Mouse (Mus musculus): ENCODE data around the gene Lrrc15.

The Lrrc15 gene

DNA sequence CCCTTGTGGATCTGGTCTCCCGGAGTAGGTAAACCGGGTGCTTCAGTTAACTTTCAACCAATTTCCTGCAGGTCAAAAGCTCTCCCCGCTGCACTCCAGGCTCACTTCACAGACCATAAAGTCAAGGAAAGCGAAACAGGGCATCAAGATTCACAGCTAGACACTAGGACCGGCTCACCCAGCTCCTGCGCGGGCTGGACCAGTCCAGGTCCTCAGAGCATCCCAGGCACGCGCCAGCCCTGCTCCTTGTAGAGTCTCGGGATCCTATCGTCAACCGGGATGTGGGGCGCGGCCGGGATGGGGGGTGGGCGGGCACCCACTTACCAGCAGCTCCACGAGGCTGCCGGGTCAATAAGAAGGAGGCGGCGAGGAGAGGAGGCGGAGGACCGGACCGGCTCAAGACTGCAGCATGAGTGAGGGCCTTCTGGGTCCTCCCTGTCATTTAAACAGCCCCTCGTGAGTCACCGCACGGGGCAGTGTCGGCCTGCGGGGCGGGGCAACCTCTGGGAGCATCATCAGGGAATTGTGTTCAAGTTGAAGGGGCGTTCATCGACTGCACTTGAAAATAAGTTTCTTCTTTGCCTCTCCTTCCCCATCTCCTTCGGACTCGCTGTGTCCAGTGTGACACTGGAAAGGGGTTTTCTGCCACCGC is at the start of gene Lrrc15:
Gene Lrrc15 (minus strand): TSS at position 413 of the 652 bp plus-strand sequence.
- DNase-seq (ENCODE audit: low spot score in 2 of 2) = no peak

DNA sequence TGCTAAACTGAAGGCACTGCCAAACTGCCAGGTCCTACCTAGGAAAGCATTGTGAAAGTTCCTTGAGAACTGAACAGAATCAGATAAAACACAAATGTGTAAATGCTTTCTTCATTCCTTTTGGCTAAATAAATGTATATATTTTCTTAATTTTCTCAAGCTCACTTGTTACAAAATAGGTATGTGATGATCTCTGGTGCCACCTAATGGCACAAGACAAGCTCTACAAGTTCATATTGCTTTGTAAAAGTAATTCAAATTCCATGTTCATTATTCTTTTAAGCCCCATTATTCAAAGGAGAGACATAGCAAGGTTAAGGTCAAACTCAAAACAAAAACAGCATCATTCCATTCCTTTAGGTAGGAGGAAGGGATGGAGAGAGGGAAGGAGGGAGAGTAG is 31.2 kb upstream of the Lrrc15 start:
- no peak for DNase-seq (ENCODE audit: low spot score in 2 of 2)

DNA sequence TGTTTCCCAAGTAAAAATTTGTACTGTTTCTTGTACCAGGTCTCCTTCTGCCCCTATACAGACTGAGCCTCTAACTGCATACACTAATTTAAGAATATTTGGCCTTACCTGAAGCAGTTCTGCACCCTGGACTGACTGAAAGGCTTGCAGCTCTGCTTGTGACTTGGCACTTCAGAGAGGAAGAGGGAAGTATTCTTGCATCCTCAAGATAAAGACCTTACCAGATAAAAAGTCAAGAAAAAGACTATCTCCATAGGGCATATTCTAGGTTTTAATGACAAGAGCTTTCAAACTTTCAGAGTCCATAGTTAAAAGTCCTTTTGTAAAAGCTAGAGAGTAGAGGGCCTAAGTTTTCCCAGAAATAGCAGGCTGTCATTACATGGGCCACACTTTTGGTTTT is 27.6 kb upstream of the Lrrc15 start, which contains the start of gene Gp5:
Gene Gp5 (minus strand): TSS at position 133 of the 400 bp plus-strand sequence.
- DNase-seq (ENCODE audit: low spot score in 2 of 2) = no peak

DNA sequence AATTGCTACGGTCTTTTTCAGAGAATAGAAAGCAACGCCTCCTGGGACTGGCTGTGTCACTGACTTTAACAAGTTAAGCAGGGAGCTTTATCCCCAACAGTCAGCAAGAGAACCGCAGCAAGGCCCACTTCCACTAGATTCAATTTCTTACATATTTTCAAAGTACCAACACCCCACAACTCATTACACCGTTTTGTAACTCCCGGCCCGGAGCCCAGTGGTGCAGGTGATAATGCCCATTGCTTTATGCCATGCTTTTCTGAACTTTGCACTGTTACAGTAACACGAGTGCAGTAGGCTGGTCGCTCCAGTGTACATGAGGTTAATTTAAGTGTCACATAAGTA is 27.1 kb upstream of the Lrrc15 start:
- DNase-seq (ENCODE audit: low spot score in 2 of 2) = no peak

DNA sequence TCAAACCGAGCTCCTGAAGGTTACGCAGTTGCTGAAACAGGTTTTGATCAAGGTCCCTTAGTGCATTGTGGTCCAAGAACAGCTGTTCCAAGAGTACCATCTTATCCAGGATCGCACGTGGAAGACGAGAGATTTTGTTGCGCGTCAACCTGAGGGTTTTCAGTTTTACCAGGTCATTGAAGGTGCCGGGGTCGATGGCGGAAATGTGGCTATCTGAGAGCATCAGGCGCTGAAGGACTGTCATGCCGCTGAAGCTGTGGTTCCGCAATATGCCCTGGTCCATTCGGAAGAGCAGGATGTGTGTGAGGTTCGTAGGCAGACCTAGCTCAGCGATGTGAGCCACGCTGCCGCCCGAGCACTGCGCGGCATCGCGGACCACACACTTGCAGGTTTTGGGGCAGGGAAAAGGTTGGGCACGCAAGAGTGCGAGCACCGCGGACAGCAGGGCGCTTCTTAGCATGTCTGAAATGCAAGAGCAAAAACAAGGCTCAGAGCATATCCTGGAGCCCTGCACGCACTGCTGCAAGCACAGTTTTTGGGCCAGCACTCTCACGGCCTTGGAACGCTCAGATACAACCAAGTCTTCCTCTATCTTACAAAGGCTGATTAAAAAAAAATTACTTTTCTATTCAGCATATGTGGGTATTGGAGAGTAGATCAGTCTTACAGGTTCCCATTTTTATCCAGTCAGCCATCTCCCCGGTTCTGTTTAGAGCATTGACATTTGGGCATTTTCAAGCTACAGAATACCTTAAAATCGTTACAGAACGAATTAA is 26.5 kb upstream of the Lrrc15 start:
- DNase-seq (ENCODE audit: low spot score in 2 of 2) = no peak

DNA sequence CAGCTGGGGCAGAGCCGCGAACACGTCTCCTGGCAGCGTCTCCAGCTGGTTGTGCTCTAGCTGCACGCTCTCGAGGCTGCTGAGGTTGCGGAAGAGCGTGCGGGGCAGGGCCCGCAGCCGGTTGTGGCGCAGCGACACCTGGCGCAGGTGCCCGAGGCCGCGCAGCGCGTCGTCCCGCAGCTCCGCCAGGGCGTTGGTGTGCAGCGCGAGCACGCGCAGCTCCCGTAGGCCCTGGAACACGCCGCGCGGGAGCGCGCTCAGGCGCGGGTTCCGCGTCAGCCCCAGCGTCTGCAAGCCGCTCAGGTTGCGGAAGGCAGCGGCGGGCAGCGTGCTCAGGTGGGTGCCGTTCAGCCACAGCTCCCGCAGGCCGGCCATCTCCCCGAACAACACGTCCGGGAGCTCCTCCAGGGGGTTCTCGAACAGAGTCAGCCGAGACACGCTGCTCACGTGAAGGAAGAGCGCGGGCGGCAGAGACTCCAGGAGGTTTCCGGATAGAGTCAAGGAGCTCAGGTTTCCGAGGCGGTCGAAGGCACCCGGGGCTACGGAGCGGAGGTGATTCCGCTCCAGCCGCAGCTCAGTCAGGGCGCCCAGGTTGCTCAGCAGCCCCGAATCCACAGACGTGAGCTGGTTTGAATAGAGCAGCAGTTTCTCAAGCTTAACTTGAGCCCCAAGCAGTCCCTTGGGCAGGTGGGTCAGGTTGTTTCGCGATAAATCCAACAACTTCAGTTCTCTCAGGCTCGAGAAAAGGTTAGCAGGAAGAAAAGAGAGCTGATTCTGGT is 25.7 kb upstream of the Lrrc15 start:
- DNase-seq (ENCODE audit: low spot score in 2 of 2) = peak in 1 of 2 experiments; percentile 7

DNA sequence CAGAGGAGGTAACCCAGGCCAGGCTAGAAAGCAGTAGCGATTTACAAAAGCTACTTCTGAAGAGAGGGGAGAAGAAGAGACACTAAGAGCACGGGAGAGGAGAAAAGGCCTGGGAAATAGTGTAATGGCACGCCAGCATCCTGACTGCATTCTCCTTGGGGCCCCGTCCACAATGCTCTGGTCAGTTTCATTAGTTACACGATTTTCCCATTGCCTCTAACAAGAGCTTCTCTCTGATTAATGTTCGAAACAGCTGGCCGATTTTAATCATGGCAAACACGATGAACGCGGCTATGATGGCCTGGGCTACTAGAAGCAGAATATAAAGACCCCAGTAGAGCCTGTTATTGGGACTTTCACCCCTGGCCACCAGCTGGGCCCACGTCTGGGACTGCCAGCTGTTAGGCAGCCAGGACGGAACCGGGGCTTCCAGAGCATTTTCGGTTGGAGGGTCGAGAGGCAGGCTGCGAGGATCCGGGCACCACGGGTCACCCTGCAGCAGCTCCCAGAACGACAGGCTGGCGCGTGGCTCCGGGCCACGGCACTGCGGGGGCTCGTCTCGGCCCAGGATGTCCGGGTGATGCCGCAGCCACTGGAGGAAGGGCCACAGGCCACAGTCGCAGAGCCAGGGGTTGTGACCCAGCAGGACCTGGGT is 25.0 kb upstream of the Lrrc15 start:
- DNase-seq (ENCODE audit: low spot score in 2 of 2) = no peak

DNA sequence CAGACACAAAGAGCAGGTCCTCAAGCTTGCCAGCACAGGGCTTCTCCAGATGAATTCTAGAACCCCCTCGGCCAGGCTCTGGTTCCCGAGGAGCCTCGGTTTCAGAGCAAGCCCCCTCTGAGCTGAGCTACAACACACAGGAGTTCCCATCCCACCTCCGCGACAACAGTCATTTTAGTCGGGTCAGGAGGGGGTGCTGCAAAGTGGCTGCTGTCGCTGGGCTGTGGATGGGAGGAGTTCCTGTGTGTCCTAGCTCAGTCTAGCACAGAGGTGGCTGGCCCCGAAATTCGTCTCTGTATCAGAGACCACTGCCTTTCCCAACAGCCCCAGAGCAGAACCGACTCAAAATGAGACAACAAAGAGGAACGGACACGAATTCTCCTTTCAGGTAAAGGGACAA is 24.2 kb upstream of the Lrrc15 start:
- DNase-seq (ENCODE audit: low spot score in 2 of 2) = no peak

DNA sequence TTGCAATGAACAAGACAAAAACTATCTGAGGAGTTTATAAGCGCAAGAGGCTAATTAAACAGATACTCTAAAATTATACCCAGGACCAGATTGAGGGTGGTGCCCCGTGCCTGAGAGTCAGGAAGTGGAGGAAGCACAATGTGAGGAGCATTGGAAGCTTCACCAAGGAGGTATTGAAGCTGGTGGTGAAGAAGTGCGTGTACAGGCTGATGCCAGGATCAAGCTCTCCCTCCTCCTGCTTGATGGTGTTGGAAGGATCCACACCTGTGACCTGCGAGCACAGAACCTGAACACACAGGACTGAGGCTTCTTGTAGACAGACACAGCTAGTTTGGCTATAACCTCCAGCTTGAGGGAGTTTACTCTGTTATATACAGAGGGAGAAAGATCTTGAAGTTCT is 23.0 kb upstream of the Lrrc15 start:
- DNase-seq (ENCODE audit: low spot score in 2 of 2) = no peak

DNA sequence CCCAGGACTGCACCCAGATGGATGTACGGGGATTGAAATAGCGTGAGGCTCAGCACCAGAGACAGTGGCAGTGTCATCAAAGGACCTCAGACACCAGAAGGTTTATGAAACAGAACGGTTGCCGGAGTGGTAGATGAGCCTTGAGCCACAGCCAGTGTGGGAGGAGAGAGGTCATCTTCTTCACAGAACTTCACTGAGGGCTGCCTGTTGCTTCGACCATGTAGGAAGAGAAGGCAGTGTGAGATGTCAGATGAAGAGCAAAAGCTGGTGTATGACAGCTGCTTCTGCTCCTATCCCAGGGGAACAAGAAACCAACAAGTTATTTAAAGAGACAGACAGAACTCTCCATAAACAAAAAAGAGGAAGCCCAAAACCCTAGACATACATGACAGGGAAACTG is 21.2 kb upstream of the Lrrc15 start:
- DNase-seq (ENCODE audit: low spot score in 2 of 2) = no peak

DNA sequence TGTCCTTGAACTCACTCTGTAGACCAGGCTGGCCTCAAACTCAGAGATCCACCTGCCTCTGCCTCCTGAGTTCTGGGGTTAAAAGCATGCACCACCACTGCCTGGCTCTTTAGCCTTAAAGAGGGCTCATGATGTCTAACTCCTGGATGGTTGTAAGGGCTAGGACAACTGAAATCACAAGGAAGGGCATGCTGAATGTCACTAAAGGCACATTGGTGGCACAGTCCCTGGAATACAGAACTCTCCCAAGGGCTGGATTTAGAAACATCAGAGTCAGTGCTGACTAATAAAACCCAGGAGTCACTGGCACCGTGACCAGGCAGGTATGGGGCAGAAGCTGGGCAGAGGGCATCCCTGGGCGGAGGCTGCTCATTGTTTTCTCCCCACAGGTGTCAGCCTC is 20.4 kb upstream of the Lrrc15 start:
- DNase-seq (ENCODE audit: low spot score in 2 of 2) = no peak

DNA sequence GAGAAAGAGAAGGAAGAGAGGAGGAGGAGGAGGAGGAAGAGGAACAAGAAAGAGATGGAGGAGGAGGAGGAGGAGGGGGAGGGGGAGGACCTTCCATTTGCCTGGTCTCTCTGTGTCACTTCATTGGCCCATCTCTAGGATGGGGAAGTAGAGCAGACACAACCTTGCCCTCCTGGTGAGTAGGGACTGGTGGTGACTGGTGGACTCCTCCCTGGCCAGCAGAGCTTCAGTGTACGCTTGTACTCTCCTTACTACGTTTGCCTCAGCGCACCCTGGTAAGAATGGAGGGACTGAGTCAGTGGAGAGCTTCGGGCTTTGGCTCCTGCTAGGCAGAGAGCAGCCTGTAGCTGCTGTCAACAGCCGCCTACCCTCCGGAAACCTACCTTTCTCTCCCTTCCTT is 19.6 kb upstream of the Lrrc15 start:
- DNase-seq (ENCODE audit: low spot score in 2 of 2) = no peak

DNA sequence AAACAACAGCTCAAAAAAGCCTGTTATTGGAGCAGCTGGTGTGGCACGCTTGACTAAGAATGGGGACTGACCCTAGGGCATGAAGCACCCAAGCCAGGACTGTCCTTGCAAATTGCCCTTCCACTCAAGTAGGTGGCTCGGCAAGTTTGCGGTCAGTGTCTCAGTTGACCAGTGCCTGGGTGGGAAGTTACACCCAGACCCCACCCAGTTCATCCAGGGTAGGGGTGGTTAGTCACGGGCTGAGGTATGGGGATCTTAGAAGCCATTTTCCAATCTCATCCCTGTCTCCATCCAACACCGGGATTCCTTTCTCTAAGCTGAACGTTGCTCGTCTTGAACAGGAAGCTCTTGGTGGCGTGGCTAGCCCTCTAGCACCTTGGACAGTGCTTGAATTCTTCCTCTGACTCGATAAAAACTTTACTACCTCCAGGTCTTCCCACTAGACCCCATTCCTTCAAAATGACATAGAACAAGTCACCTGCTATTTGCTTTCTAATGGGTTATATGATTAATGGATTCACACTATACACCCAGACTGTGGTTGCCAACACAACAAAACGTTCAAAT is 16.7 kb upstream of the Lrrc15 start:
- DNase-seq (ENCODE audit: low spot score in 2 of 2) = peak in 1 of 2 experiments; percentile 2

DNA sequence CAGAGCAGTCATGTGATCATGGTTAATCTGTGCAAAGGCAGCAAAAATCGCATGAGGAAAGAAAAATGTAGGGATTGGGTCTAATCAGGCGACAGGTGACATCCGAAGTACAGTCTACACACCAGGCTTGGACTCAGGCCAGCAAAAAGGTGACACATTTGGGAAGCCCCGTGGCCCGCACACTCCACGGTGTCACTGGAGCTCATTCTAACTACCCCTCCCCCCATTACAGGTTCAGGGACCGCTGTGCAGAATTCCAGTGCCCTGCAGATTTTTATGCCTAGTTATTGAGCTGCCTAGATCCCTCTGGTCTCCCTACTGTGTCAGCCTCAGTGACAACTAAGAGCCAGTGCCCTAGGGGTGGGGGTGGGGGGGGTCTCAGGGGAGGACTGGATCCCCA is 14.4 kb upstream of the Lrrc15 start:
- DNase-seq (ENCODE audit: low spot score in 2 of 2) = peak in 1 of 2 experiments; percentile 5

DNA sequence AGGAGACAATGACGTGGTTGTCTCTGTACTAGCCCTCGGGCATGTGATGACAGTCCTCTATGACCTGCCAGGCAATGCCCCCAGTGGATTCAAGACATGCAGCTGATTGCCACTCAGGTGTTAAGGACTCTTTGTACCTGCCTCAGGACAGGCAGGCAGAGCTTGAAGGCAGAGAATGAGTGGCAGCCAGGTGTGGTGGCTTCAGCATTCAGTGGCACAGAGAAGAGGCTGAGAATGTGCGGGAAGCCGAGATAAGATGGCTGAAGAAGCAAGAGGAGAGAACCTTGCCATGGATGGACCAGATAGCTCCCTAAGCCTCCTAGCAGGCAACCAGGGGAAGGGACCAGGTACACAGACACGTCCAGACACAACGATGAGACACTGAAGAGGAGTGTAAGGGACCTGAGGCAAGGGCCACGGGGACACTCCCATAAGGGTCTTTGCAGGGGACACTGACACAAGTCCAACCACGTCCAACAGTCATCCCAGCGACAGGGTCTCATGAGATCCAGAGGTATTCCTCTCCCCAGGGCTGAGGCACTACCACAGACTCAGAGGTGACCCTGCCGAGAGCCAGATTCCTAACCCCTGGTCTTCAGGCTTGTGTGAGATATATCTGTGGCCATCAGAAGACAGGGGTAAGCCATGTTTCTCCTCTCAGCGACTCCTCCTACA is 13.7 kb upstream of the Lrrc15 start:
- peak in 1 of 2 experiments; percentile 5 for DNase-seq (ENCODE audit: low spot score in 2 of 2)

DNA sequence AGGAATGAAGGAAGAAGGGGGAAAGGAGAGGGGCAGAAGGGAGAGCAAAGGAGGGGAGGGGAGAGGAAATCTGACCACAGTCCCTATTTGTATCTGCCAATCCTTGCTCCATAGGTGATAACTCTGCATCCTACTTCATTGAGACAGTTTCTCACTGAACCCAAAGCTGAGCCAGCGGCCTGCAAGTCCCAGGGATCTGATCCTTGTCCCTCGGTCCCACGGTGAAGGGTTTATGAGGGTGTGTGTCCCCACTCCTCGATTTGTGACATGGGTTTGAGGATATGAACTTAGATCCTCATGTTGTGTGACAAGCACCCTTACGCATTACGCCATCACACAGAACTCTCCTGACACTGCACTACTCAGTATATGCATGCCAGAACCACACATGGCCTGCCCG is 12.1 kb upstream of the Lrrc15 start:
- DNase-seq (ENCODE audit: low spot score in 2 of 2) = no peak

DNA sequence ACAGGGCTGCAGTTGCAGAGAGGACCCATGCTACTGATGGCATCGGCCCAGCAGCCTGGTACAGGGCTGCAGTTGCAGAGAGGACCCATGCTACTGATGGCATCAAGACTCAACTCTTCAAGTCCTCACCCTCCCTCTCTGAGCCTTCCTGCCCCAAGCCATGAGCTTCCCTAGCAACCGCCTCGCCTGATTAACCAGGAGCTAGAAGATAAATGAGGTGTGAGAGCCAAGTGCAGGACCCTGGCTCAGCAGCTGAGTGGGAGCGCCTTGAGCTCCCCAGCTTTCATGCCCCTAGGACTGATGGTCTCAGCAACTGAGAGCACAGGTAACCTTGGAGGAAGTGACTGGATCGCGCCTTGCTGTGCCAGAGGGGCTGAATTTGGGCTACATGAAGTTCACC is 7.4 kb upstream of the Lrrc15 start:
- no peak for DNase-seq (ENCODE audit: low spot score in 2 of 2)

DNA sequence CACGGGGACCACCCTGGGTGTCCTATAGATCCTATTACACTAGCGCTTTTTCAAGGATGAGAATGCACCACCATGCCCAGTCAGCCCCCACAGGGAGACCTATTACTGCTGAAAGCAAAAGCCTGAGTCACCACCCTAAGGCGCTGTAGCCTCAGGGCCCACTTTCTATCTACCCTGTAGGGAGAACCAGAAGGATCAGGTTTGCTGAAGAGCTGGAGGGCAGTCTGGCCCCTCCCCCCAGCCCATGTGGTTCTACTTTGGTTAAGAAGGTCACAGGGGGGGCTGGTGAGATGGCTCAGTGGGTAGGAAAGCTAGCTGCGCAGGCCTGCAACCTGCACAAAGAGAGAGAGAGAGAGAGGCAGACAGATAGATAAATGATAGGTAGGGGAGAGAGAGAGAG is 2.6 kb upstream of the Lrrc15 start:
- no peak for DNase-seq (ENCODE audit: low spot score in 2 of 2)

DNA sequence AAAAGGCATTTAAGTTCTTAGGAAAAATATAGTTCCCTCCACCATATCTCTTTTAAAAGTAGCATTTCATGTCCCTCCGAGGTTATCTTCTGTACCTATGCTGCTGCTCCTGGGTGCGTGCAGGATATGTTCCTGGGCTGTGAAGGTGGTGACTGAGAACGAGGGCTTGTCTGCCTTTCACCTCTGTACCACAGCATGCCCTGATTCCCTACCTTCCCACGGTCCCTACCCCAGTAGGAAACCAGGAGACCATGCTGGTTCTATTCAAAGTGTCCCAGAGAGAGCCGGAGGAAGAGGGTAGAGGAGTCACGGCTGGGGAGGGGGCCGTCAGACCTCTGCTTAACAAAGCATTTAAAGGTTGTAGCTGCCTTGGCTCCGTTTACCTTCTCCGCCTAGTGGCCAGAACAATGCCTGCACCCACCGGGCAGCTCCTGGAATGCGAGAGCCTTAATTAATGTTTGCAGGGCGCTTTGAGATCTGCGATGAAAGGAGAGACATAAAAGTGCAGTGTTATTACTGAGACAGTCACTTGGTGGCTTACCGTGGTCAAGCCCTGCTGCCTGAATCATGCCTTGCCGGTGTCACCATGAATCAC is 784 bp upstream of the Lrrc15 start:
- DNase-seq (ENCODE audit: low spot score in 2 of 2) = peak in 1 of 2 experiments; percentile 13

DNA sequence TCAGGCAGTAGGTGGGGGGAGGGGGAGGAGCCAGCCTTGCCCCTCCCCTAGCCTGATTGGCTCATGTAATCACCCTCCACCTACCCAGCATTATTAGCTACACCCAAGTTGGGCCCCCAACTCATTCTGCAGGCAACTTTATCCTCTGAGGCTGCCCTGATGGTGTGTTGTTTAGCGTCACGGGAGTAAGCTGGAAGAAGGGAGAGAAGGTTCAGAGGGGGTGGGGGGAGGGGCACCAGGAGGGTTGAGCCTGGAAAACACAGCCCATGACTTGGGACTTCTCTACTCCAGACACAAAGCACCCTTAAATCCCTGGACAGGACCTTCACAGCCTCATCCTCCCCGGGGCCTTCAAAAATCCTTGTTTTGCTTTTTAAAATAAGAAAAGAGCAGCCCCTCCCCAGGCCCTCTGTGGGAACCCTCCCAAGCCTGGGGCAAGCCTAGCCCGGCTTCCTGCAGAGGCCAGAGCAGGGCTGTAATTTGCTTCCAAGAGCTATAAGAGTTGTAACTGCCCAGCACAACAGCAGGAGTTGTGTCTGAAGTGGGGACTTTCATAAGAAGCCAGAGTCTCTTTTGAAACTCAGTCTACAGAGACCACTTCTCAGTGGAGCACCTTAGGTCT is 2.3 kb downstream of the Lrrc15 start:
- no peak for DNase-seq (ENCODE audit: low spot score in 2 of 2)
